Mouse (Mus musculus) spleen, postnatal 4 days (tissue): ENCODE data around the gene Tgfb3.

Experiments
- DNase-seq, 2 experiments: peaks; one replicate each; pipeline ENCODE4 v3.0.0; 2022; ENCODE audit warnings: low spot score in 2 of 2

The Tgfb3 gene

DNA sequence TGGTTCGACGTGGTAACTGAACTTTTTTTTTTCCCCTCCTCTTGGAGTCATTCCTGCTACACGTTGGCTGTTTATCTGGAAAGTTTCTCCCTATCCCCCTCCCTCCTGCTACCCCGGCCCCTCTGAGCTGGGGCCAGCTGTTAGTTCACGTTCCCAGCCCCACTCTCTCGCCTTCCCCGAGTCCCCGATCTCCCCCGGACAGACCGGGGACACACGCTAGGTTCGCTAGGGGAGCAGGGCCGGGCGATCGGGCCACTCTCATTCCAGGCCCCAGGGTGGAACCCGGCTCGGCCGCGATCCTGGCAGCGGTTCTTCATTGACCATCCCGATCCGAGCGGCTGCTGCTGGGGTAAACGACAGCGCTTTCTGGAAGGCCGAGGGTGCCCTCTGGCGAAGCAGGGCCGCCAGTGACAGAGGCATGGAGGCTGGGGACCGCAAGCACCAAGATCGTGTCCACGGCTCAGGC lies 394 bp upstream of the Tgfb3 start:
- peak; percentile 78 to 88 for DNase-seq

DNA sequence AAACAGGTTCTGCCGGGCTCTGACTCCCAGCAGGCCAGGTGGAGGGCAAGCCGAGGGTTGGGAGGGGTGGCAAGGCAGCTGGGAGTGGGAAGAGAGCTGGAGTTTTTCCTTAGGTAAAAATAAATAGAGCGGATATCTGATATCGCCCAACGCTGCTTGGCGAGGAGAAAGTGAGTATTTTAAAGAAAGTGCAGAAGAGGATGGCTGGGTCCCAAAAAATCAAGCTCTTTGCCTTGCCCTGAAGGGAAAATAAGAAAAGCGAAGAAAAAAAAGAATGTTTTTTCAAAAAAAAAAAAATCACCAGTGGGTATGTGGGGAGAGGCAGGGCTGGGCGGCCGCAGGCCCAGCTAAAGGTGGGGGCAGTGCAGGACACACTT lies 677 bp downstream of the Tgfb3 start:
- DNase-seq: no peak

DNA sequence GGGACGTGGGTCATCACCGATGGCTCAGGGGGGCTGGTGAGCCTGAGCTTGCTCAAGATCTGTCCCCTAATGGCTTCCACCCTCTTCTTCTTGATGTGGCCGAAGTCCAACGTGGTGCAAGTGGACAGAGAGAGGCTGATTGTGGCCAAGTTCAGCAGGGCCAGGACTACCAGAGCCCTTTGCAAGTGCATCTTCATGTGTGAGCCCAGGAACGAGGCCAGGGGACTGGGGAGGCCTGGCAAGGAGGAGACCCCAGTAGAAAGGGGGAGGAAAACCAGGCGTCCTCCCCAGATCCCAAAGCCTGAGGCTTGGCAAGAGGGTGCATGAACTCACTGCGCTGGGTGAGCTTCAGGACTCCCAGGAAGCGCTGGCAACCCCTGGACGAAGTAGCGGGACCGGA lies 1.1 kb downstream of the Tgfb3 start:
- no peak for DNase-seq

DNA sequence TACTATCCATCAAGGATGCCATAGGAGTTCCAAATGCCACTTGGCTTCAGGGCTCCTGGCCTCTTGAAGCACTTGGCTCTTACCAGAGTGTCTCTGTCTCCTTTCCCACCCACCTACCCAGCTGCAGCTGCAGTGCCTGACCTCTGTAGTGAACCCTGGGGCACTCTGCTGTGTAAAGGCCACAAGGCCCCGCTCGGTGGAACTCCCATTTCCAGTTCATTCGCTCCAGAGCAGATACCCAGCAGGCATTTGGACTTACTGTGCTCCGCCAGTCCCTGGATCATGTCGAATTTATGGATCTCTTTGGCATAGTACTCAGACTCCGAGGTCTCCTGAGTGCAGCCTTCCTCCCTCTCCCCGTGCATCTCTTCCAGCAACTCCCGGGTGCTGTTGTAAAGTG lies 1.5 kb downstream of the Tgfb3 start:
- DNase-seq: no peak

GRCm38 (mm10) chr12:86076321-86076901 lies 2.4 kb downstream of the Tgfb3 start:
- DNase-seq: no peak

DNA sequence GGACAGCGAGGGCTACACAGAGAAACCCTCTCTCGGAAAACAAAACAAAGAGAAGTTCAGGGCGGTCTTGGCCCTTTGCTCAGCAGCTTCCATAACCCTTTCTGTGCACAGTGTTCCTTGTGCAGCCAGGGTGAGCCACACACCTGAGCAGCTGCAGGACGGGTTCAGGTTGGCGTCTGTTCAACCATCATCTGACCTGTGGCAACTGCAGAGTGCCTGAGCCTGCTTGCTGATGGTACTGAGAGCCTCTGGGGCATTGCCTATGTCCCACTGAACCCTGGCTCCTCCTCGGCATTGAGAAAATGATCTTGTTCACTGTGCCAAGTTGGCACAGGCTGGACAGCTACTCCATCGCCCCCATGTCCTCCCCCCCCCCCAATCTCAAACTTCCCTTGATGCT lies 3.5 kb downstream of the Tgfb3 start:
- no peak for DNase-seq

DNA sequence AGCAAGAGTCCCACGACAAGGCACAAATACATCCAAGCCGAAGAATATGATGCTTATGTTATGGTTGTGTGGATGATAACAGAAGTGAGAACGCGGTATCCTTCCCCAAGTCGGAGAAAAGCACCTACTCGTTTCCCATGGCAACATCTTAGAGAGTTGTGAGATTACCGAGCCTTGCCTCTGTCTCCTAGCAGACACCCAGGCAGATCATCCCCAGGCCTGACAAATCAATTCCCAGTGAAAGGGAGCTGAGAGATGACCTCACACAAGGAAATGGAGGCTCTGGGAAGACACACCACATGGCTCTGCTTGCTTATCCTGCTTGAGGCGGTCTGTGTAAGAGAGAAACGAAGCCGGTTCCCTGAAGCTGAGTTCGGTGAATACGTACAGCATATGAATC lies 4.2 kb downstream of the Tgfb3 start:
- DNase-seq: no peak

DNA sequence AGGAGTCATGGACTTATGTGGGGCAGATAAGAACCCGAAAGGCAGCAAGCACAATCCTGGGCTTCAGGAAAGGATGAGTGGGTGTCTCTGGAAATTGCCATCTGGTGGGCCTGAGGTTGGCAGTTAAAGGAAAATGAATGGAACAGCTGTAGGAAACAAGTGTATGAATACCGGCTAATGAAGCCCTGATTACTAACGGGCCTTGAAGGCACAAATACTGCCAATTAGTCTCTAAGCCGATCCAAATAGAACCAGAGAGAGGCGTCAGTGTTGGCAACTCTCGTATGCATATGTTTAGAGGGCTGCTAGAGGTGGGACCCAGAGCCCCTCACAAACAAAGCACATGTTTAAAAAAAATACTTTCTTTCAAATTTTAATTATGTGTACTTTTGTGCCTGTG lies 7.4 kb downstream of the Tgfb3 start:
- DNase-seq: no peak

- DNase-seq: no peak
Measured at GRCm38 (mm10) chr12:86064796-86065195, 14.0 kb downstream of the Tgfb3 start.

DNA sequence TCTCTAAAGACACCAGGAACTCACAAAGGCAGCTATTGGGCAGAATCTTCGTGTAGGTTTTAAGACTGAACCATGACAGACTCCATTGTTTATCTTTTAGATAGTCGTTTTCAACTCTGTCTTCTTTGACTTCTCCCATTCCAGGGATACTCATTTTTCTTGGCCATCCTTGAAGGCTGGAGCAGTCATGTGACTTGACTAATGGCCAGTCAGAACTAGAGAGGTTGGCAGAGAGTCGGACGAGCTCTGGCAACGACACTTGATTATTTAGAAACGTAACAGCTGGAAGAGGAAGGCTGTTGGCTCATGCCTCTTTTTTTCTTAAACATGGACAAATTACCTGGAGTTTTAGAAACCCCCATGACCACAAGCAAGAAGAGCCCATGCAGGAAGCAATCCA lies 19.5 kb downstream of the Tgfb3 start:
- DNase-seq: no peak

GRCm38 (mm10) chr12:86057516-86057915 lies 21.3 kb downstream of the Tgfb3 start:
- no peak for DNase-seq

GRCm38 (mm10) chr12:86056976-86057375 lies 21.9 kb downstream of the Tgfb3 start:
- no peak for DNase-seq

GRCm38 (mm10) chr12:86055306-86055705 lies 23.5 kb downstream of the Tgfb3 start:
- DNase-seq: no peak

- DNase-seq: no peak
Measured at GRCm38 (mm10) chr12:86051477-86051876, 27.4 kb downstream of the Tgfb3 start.

DNA sequence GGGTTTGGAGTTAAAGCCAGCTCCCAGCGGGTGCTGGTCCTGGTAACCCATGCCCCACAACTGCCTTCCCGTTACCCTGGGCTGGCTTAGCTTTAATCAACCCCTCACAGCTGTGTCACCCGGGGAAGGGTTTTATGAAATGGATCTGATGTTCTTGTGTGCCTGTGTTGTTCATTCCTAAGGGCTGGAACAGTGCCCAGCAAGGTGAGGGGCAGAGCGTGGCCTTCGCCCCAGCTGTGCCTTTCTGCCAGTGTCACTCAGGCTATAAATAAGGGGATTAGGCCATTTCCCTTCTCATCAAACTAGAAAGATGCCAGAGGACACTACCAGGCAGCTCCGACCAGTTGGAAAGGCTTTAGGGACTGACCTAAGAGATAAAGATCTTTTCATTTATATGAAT lies 29.0 kb downstream of the Tgfb3 start:
- DNase-seq: no peak

GRCm38 (mm10) chr12:86047376-86047775 lies 31.5 kb downstream of the Tgfb3 start:
- no peak for DNase-seq

- no peak for DNase-seq
Measured at GRCm38 (mm10) chr12:86046776-86047175, 32.1 kb downstream of the Tgfb3 start.

GRCm38 (mm10) chr12:86046141-86046540 lies 32.7 kb downstream of the Tgfb3 start:
- DNase-seq: no peak

- DNase-seq: no peak
Measured at GRCm38 (mm10) chr12:86039751-86040150, 39.1 kb downstream of the Tgfb3 start.

GRCm38 (mm10) chr12:86039078-86039477 lies 39.8 kb downstream of the Tgfb3 start:
- DNase-seq: no peak

DNA sequence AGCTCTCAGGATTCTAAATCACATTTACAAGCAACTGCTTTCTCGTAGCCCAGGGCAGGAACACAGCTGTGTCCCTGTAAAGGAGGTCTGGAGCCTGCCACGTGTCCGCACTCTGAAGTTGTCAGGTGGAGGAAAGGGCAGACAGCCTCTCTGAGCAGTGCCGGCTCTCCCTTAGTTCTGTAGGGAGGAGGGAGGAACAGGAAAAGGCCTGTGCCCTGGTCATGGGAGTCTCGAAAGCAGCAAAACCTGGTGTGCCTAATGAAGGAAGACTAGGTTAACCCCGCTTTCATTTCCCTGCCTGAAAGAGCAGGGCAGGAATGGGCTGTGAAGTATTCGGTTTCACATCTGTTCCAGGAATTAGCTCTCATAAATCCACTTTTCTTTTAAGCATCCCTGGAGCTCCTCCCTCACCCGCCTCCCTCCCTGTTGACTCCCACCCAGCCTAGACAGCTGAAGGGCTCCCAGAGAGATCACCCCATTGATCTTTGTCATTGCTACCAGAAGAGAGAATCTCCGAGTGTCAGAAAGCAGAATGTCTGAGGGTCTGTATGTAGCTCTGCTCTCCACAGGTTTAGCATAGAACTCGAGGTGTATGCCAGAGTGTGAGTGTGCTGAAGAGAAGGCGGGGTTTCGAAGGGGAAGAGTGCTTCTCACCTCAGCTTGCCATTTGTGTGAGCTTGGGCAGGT lies 41.5 kb downstream of the Tgfb3 start:
- DNase-seq: no peak

DNA sequence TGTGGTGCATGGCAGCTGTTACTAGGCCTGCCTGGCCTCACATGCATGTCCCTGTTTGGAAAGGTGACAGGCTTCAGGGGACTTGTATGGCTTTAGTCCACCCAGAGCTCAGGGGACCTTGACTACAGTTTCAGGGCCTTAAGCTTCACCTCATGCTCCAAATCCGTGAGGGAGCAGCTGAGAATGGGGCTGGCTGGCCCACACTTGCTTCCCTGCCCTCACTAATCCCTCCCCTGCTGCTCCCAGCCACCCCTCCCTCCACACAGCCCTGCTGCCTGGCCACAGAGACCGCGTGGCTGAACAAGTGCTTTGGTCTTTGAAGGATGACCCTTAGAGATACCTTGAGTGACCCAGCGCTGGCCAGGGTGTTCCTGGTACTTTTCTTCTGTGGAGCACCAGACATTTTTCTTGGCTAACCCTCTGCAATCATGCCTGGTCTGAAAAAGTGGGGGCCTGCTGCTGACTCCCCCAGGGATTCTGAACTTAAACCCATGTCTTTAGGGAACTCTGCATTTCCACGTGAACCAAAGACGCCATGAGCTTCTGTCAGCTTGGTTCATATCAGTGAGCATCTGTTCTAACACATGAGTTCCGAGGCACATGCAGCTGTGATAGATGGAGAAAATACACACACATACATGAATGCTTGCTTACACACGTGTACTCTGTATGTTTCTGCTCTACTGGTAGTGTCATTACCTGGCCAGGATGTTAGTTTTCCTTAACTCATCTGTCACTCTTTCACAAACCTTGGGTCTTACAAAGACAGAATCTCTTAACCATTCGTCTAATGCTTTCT lies 42.3 kb downstream of the Tgfb3 start:
- no peak for DNase-seq

GRCm38 (mm10) chr12:86035586-86035985 lies 43.3 kb downstream of the Tgfb3 start:
- no peak for DNase-seq
